Mouse (Mus musculus) liver, embryonic 14.5 days (tissue): ENCODE measurements around the gene Gm11116. TPM values are rescaled to one million over a fixed set of nuclear protein-coding genes. Genes with fewer than 3 reads are reported as not detected.
"Not testable (repeated sequence)": the region's sequence is repeated elsewhere in the genome, so short reads cannot be mapped to it uniquely, and the experiment has no call there.

Experiments used
- ATAC-seq: fragments of 200-750 bp; cut with Nextera tagmentation; 2 replicates; pipeline ENCODE4 v1.8.0; 2017; ENCODE audit warnings: moderate number of reproducible peaks, mild to moderate bottlenecking, moderate library complexity; ENCODE audit not compliant: insufficient read depth
- DNase-seq, 3 experiments: peaks; one replicate each; pipeline ENCODE4 v3.0.0-alpha.2; 2012 to 2013; ENCODE audit warnings: low read depth in 3 of 3, low spot score in 3 of 3
- H3K27ac ChIP-seq: fragments of 300-500 bp; sonication (generic); 2 replicates; pipeline ENCODE4 v1.5.1; 2014; ENCODE audit warnings: moderate library complexity, mild to moderate bottlenecking, control low read depth, inconsistent platforms
- H3K27me3 ChIP-seq: fragments of 300-500 bp; sonication (generic); 2 replicates; pipeline ENCODE4 v1.6.1; 2014; ENCODE audit warnings: mild to moderate bottlenecking, low read length, moderate library complexity; ENCODE audit not compliant: control insufficient read depth, insufficient read depth
- H3K36me3 ChIP-seq: fragments of 300-500 bp; sonication (generic); replicated peaks from 2 replicates; pipeline ENCODE4 v1.6.1; 2014; ENCODE audit warnings: low read depth; ENCODE audit not compliant: control insufficient read depth, insufficient read depth
- H3K4me1 ChIP-seq, 2 experiments: fragments of 200-500 bp in 1 of 2; fragments of 300-500 bp in 1 of 2; sonication (generic) in 1 of 2; replicated peaks; 2 replicates each; pipeline ENCODE4 v1.6.1; 2012 to 2014; ENCODE audit warnings: antibody characterized with exemption in 1 of 2, inconsistent platforms in 1 of 2, low read length in 1 of 2; ENCODE audit not compliant: control insufficient read depth in 2 of 2, insufficient read depth in 2 of 2
- H3K4me2 ChIP-seq: fragments of 300-500 bp; sonication (generic); 2 replicates; pipeline ENCODE4 v1.6.1; 2014; ENCODE audit warnings: low read depth, mild to moderate bottlenecking, control low read depth, moderate library complexity
- H3K4me3 ChIP-seq, 2 experiments: fragments of 200-500 bp in 1 of 2; fragments of 300-500 bp in 1 of 2; sonication (generic) in 1 of 2; 2 replicates each; pipeline ENCODE4 v1.5.1; 2012 to 2014; ENCODE audit warnings: low read depth in 2 of 2, low read length in 2 of 2, mild to moderate bottlenecking in 2 of 2, control low read depth in 1 of 2, inconsistent platforms in 1 of 2, moderate library complexity in 1 of 2; ENCODE audit not compliant: insufficient read depth in 1 of 2
- H3K9ac ChIP-seq: fragments of 300-500 bp; sonication (generic); replicated peaks from 2 replicates; pipeline ENCODE4 v1.6.1; 2014; ENCODE audit warnings: mild to moderate bottlenecking, control low read depth, moderate library complexity
- H3K9me3 ChIP-seq: fragments of 300-500 bp; sonication (generic); 2 replicates; pipeline ENCODE4 v1.6.1; 2016; ENCODE audit warnings: low read length, mixed read lengths; ENCODE audit not compliant: control insufficient read depth
- CTCF ChIP-seq: IDR thresholded peaks from 2 replicates; pipeline ENCODE4 v1.5.1; 2016; ENCODE audit warnings: antibody characterized with exemption, low read depth, control low read depth
- EP300 ChIP-seq: IDR thresholded peaks from 2 replicates; pipeline ENCODE4 v1.6.1; 2016; ENCODE audit warnings: antibody characterized with exemption, low read depth
- WGBS: fragments of 180-500 bp; shearing (Covaris S2); extraction: QIAGEN DNeasy Blood & Tissue Kit; methylation state at CpG from one replicate; pipeline ENCODE4 v1.1.7; 2014; ENCODE audit not compliant: insufficient replicate concordance; 5-methylcytosine and 5-hydroxymethylcytosine counted together
- polyA plus RNA-seq, 2 experiments: library from polyadenylated mRNA; depleted of rRNA in 1 of 2; stranded (reverse) in 1 of 2; unstranded in 1 of 2; fragments of >200 nt; fragmentation: Nextera tagmentation in 1 of 2; extraction: Ambion mirVana in 1 of 2; gene quantifications; 2 replicates each; pipeline versions ENCODE4 v1.2.1 to v1.2.3; 2012 to 2014

Gene Gm11116
- not detected in 2 replicates for polyA plus RNA-seq (2012; rRNA removed)
- polyA plus RNA-seq (2014; fragmentation: Nextera tagmentation; extraction: Ambion mirVana) = not detected in 2 replicates

- DNase-seq = no peak
- Histone ChIP-seq H3K27me3 (no peaks in the 10 kb centered on the region), H3K4me1 (no peaks in the 10 kb centered on the region), H3K36me3 (no peaks in the 10 kb centered on the region), H3K4me2 (no peak within 1 kb of the TSS), H3K27ac (no peak within 1 kb of the TSS), H3K4me3 (no peak within 1 kb of the TSS), H3K9ac (no peak within 1 kb of the TSS), H3K9me3 (no peaks in the 10 kb centered on the region)
- ATAC-seq = no peak
- TF ChIP-seq EP300 (no peak), CTCF (no peak)
- 45% methylated on average over 1 of the region's 1 CpGs for WGBS
These were observed at the start of gene Gm11116 for GRCm38 (mm10) chr5:88111430-88111829. Gene Gm11116, minus strand, starts transcription at chr5:88111530.

- no peaks in the 10 kb centered on the region for H3K36me3 ChIP-seq
- no peak within 1 kb of the TSS for H3K4me2 ChIP-seq
- ATAC-seq = no peak
- H3K9me3 ChIP-seq = no peaks in the 10 kb centered on the region
- H3K9ac ChIP-seq = no peak within 1 kb of the TSS
- H3K4me3 ChIP-seq = no peak within 1 kb of the TSS
- DNase-seq = no peak
- H3K4me1 ChIP-seq = no peaks in the 10 kb centered on the region
- no peak for TF ChIP-seq CTCF
- no peak within 1 kb of the TSS for H3K27ac ChIP-seq
- H3K27me3 ChIP-seq = no peaks in the 10 kb centered on the region
These were observed 42.7 kb upstream of the Gm11116 start, which contains the start of gene Gm11115 for GRCm38 (mm10) chr5:88153999-88154398. Gene Gm11115, minus strand, starts transcription at chr5:88154099.

- not testable (repeated sequence) for H3K36me3 ChIP-seq, DNase-seq, H3K4me2 ChIP-seq, H3K9ac ChIP-seq, ATAC-seq, H3K9me3 ChIP-seq, H3K4me3 ChIP-seq, H3K27me3 ChIP-seq, H3K27ac ChIP-seq, H3K4me1 ChIP-seq
These were observed 25.1 kb downstream of the Gm11116 start, which contains the start of gene Smr2 for GRCm38 (mm10) chr5:88086256-88086655. Gene Smr2, plus strand, starts transcription at chr5:88086556.

Other genes starting within 250 kb of the Gm11116 start
- not detected in 2 replicates for gene Odam, start 226.5 kb downstream of the Gm11116 start, polyA plus RNA-seq (2012; rRNA removed)
- gene Odam, start 226.5 kb downstream of the Gm11116 start, polyA plus RNA-seq (2014; fragmentation: Nextera tagmentation; extraction: Ambion mirVana) = not detected in 2 replicates
- gene Csn3, start 186.0 kb downstream of the Gm11116 start, polyA plus RNA-seq (2012; rRNA removed) = 0.08 TPM in 1 of 2 replicates, not detected in the other
- not detected in 2 replicates for gene Csn3, start 186.0 kb downstream of the Gm11116 start, polyA plus RNA-seq (2014; fragmentation: Nextera tagmentation; extraction: Ambion mirVana)
- gene 2310003L06Rik, start 142.1 kb downstream of the Gm11116 start, polyA plus RNA-seq (2012; rRNA removed) = not detected in 2 replicates
- not detected in 2 replicates for gene 2310003L06Rik, start 142.1 kb downstream of the Gm11116 start, polyA plus RNA-seq (2014; fragmentation: Nextera tagmentation; extraction: Ambion mirVana)
- not detected in 2 replicates for gene Gm28434, start 142.0 kb downstream of the Gm11116 start, polyA plus RNA-seq (2012; rRNA removed)
- not detected in 2 replicates for gene Gm28434, start 142.0 kb downstream of the Gm11116 start, polyA plus RNA-seq (2014; fragmentation: Nextera tagmentation; extraction: Ambion mirVana)
- not detected in 2 replicates for gene Cabs1, start 132.1 kb downstream of the Gm11116 start, polyA plus RNA-seq (2012; rRNA removed)
- not detected in 2 replicates for gene Cabs1, start 132.1 kb downstream of the Gm11116 start, polyA plus RNA-seq (2014; fragmentation: Nextera tagmentation; extraction: Ambion mirVana)
- gene Smr3a, start 109.0 kb downstream of the Gm11116 start, polyA plus RNA-seq (2012; rRNA removed) = not detected in 2 replicates
- gene Smr3a, start 109.0 kb downstream of the Gm11116 start, polyA plus RNA-seq (2014; fragmentation: Nextera tagmentation; extraction: Ambion mirVana) = not detected in 2 replicates
- gene Smr2, start 25.0 kb downstream of the Gm11116 start, polyA plus RNA-seq (2012; rRNA removed) = not detected in 2 replicates
- not detected in 2 replicates for gene Smr2, start 25.0 kb downstream of the Gm11116 start, polyA plus RNA-seq (2014; fragmentation: Nextera tagmentation; extraction: Ambion mirVana)
- gene Gm11115, start 42.6 kb upstream of the Gm11116 start, polyA plus RNA-seq (2012; rRNA removed) = not detected in 2 replicates
- not detected in 2 replicates for gene Gm11115, start 42.6 kb upstream of the Gm11116 start, polyA plus RNA-seq (2014; fragmentation: Nextera tagmentation; extraction: Ambion mirVana)
- gene Gm7714, start 157.4 kb upstream of the Gm11116 start, polyA plus RNA-seq (2012; rRNA removed) = not detected in 2 replicates
- gene Gm7714, start 157.4 kb upstream of the Gm11116 start, polyA plus RNA-seq (2014; fragmentation: Nextera tagmentation; extraction: Ambion mirVana) = not detected in 2 replicates
- not detected in 2 replicates for gene Prol1, start 205.8 kb upstream of the Gm11116 start, polyA plus RNA-seq (2012; rRNA removed)
- not detected in 2 replicates for gene Prol1, start 205.8 kb upstream of the Gm11116 start, polyA plus RNA-seq (2014; fragmentation: Nextera tagmentation; extraction: Ambion mirVana)